Mouse (Mus musculus): ENCODE measurements around the gene Ptrh1. TPM values are rescaled to one million over a fixed set of nuclear protein-coding genes. Genes with fewer than 3 reads are reported as not detected.

Ptrh1 gene
- total and polyA plus RNA-seq, 3 experiments = 12.3 to 27.9 TPM; not detected in 1

GRCm38 (mm10) chr2:32811959-32812358 is 36.4 kb downstream of the Ptrh1 start:
- no peak for DNase-seq (ENCODE audit: low read depth, low spot score)
- H3K9ac ChIP-seq (ENCODE audit: control insufficient read depth, low read depth, low read length, poor library complexity, severe bottlenecking) = no peak overlapping the region
- peaks cover 0 to 2% of the 10 kb centered on the region in 2 experiments; a peak in 1 of 4 replicates for H3K36me3 ChIP-seq (ENCODE audit: control insufficient read depth in 1 of 2, insufficient read depth in 2 of 2, low read length in 2 of 2)
- H3K79me2 ChIP-seq (ENCODE audit: control insufficient read depth, insufficient read depth, low read length, poor library complexity) = no peaks in the 10 kb centered on the region
- no peaks in the 10 kb centered on the region for H3K27me3 ChIP-seq (ENCODE audit: control insufficient read depth in 1 of 2, insufficient read depth in 2 of 2, low read length in 2 of 2)
- H3K27ac ChIP-seq (ENCODE audit: control insufficient read depth, low read depth, low read length) = no peak overlapping the region
- no peaks in the 10 kb centered on the region for H3K4me1 ChIP-seq (ENCODE audit: control insufficient read depth in 1 of 2, insufficient read depth in 2 of 2, low read length in 2 of 2)
- H3K4me3 ChIP-seq (ENCODE audit: control insufficient read depth in 1 of 2, insufficient read depth in 1 of 2, low read depth in 2 of 2, low read length in 2 of 2) = no peak overlapping the region
- no peaks in the 10 kb centered on the region for H3K9me3 ChIP-seq (replicated peaks; ENCODE audit: insufficient read depth, low read length)
- no peak for TF ChIP-seq NELFE (IDR thresholded peaks at IDR 0.05; ENCODE audit: low read depth, low read length)
- TF ChIP-seq ZNF384 (IDR thresholded peaks at IDR 0.05; ENCODE audit: low read depth, low read length) = no peak
- TF ChIP-seq UBTF (IDR thresholded peaks at IDR 0.05; ENCODE audit: borderline replicate concordance, insufficient read depth, low read depth, low read length) = no peak
- no peak for TF ChIP-seq POLR2AphosphoS5 (IDR thresholded peaks at IDR 0.05; ENCODE audit: borderline replicate concordance, low read depth, low read length)
- TF ChIP-seq POLR2A (IDR thresholded peaks at IDR 0.05; ENCODE audit: control insufficient read depth in 1 of 2, insufficient read depth in 1 of 2, low read depth in 1 of 2, low read length in 2 of 2, poor library complexity in 1 of 2) = no peak
- no peak for TF ChIP-seq SIN3A (IDR thresholded peaks at IDR 0.05; ENCODE audit: low read length)
- TF ChIP-seq KAT2A (conservative IDR thresholded peaks at IDR 0.05; ENCODE audit: low read depth, low read length) = no peak
- no peak for TF ChIP-seq ZKSCAN1 (IDR thresholded peaks at IDR 0.05; ENCODE audit: low read depth, low read length)
- TF ChIP-seq NRF1 (IDR thresholded peaks at IDR 0.05; ENCODE audit: insufficient read depth, low read depth, low read length, poor library complexity, severe bottlenecking) = no peak
- TF ChIP-seq EP300 (IDR thresholded peaks at IDR 0.05; ENCODE audit: low read depth in 1 of 2, low read length in 2 of 2) = no peak
- no peak for TF ChIP-seq CTCF (IDR thresholded peaks at IDR 0.05 in 2 of 3, conservative IDR thresholded peaks at IDR 0.05 in 1 of 3; ENCODE audit: control insufficient read depth in 1 of 3, insufficient read depth in 1 of 3, low read depth in 2 of 3, low read length in 3 of 3, poor library complexity in 1 of 3, severe bottlenecking in 1 of 3)
- no peak for TF ChIP-seq JUND (IDR thresholded peaks at IDR 0.05; ENCODE audit: low read depth, low read length)
- no peak for TF ChIP-seq ELF1 (IDR thresholded peaks at IDR 0.05; ENCODE audit: low read depth, low read length)
- TF ChIP-seq MYC (IDR thresholded peaks at IDR 0.05; ENCODE audit: low read depth, low read length) = no peak
- TF ChIP-seq MAX (IDR thresholded peaks at IDR 0.05; ENCODE audit: low read length) = no peak

GRCm38 (mm10) chr2:32816497-32816896 is 40.9 kb downstream of the Ptrh1 start:
- peaks cover 0 to 2% of the 10 kb centered on the region in 2 experiments; a peak in 1 of 4 replicates for H3K36me3 ChIP-seq (ENCODE audit: control insufficient read depth in 1 of 2, insufficient read depth in 2 of 2, low read length in 2 of 2)
- DNase-seq (ENCODE audit: low read depth, low spot score) = no peak
- H3K27me3 ChIP-seq (ENCODE audit: control insufficient read depth in 1 of 2, insufficient read depth in 2 of 2, low read length in 2 of 2) = no peaks in the 10 kb centered on the region
- no peaks in the 10 kb centered on the region for H3K79me2 ChIP-seq (ENCODE audit: control insufficient read depth, insufficient read depth, low read length, poor library complexity)
- H3K4me3 ChIP-seq (ENCODE audit: control insufficient read depth in 1 of 2, insufficient read depth in 1 of 2, low read depth in 2 of 2, low read length in 2 of 2) = no peak overlapping the region
- TF ChIP-seq MAX (IDR thresholded peaks at IDR 0.05; ENCODE audit: low read length) (no peak), SIN3A (IDR thresholded peaks at IDR 0.05; ENCODE audit: low read length) (no peak), TBP (IDR thresholded peaks at IDR 0.05; ENCODE audit: low read depth, low read length) (no peak)
- no peaks in the 10 kb centered on the region for H3K4me1 ChIP-seq (ENCODE audit: control insufficient read depth in 1 of 2, insufficient read depth in 2 of 2, low read length in 2 of 2)
- no peak overlapping the region for H3K27ac ChIP-seq (ENCODE audit: control insufficient read depth, low read depth, low read length)
- no peak overlapping the region for H3K9ac ChIP-seq (ENCODE audit: control insufficient read depth, low read depth, low read length, poor library complexity, severe bottlenecking)
- no peaks in the 10 kb centered on the region for H3K9me3 ChIP-seq (replicated peaks; ENCODE audit: insufficient read depth, low read length)

All from MEL (cell line).